ENCODE assay signal across 10 mouse cellular contexts in genomic region chr12:71932433-71933386, GRCm38 (mm10).
A peak's percentile ranks its signal among the peaks of the same experiment; 100 is the strongest.
DNase-seq lines count a peak whose midpoint lies in the region; ATAC-seq and TF ChIP-seq lines count a peak whose summit lies in the region.
"Had no signal": no experiment of that assay in that cellular context is flagged by ENCODE, and none has a peak within 500 bp of the region (broad histone marks: within the 10 kb centered on the region; RNA-seq: fewer than 3 reads in every experiment).

No protein-coding gene starts in this region.

- H3K27me3 ChIP-seq in heart, postnatal 0 days (ENCODE audit: control insufficient read depth, insufficient read depth, low read length) = no peaks in the 10 kb centered on the region

- DNase-seq in heart, postnatal 0 days (ENCODE audit: low spot score) = no peak
- DNase-seq in heart, adult 11 months = no peak
- peak; percentile 59 for DNase-seq in thymus, postnatal 14 days
- no peak for DNase-seq in ovary, adult 18-20 months (ENCODE audit: low spot score)
- DNase-seq in gastrocnemius, postnatal 10 days = no peak
- no peak for DNase-seq in left cerebral cortex, adult 18-20 months (ENCODE audit: low spot score in 2 of 2)

- H3K36me3 ChIP-seq in heart, postnatal 0 days (replicated peaks; ENCODE audit: control insufficient read depth, insufficient read depth, low read length) = no peaks in the 10 kb centered on the region

- no peaks in the 10 kb centered on the region for H3K9me3 ChIP-seq in heart, postnatal 0 days (replicated peaks; ENCODE audit: control insufficient read depth, low read length)

- no peak for TF ChIP-seq CTCF in heart, postnatal 0 days (IDR thresholded peaks at IDR 0.05; ENCODE audit: low read depth)

- peaks cover 62% of the 10 kb centered on the region for H3K4me1 ChIP-seq in heart, postnatal 0 days (ENCODE audit: control insufficient read depth, insufficient read depth)

- H3K4me3 ChIP-seq in heart, postnatal 0 days (ENCODE audit: low read depth, low read length) = no peak overlapping the region

- 45% methylated on average over 9 of the region's 9 CpGs for WGBS in heart, postnatal 0 days

- H3K4me2 ChIP-seq in heart, postnatal 0 days (ENCODE audit: low read depth, low read length) = no peak overlapping the region
- H3K4me2 ChIP-seq: midbrain, embryonic 11.5 days had no signal

- no peak for ATAC-seq in heart, postnatal 0 days (ENCODE audit: insufficient read depth, low read depth)
- ATAC-seq in granulocyte monocyte progenitor cell, adult 5-6 weeks (replicated peaks; ENCODE audit: poor library complexity, severe bottlenecking) = peak; percentile 49
- ATAC-seq in megakaryocyte progenitor cell, adult 5-6 weeks (replicated peaks; ENCODE audit: poor library complexity) = peak; percentile 85
- ATAC-seq: forebrain, embryonic 16.5 days had no signal

- no peak for TF ChIP-seq EP300 in heart, postnatal 0 days (IDR thresholded peaks at IDR 0.05; ENCODE audit: low read depth)

- H3K9ac ChIP-seq in heart, postnatal 0 days (replicated peaks; ENCODE audit: low read depth, low read length) = no peak overlapping the region

- peak overlapping the region; percentile 22; the same call in 1 of the 2 replicates for H3K27ac ChIP-seq in heart, postnatal 0 days (ENCODE audit: low read depth)
